Mouse (Mus musculus) adrenal gland, postnatal 14 days (tissue): ENCODE data around the gene Spin2f. TPM values are rescaled to one million over a fixed set of nuclear protein-coding genes. Genes with fewer than 3 reads are reported as not detected.
"Not testable (repeated sequence)": the region's sequence is repeated elsewhere in the genome, so short reads cannot be mapped to it uniquely, and the experiment has no call there.

ENCODE experiments used
- DNase-seq: peaks from one replicate; pipeline ENCODE4 v3.0.0; 2021; ENCODE audit warnings: mixed read lengths
- long read RNA-seq, 2 experiments: library from polyadenylated mRNA; stranded (forward); transcript quantifications; one replicate each; pipeline ENCODE4 v2.0.0; 2021
- total RNA-seq: library from RNA; stranded (reverse); gene quantifications from 2 replicates; pipeline ENCODE4 v1.2.3, GENCODE M21; 2021

The Spin2f gene
- total RNA-seq = not detected in 2 replicates
- long read RNA-seq, experiment 1 = 0 reads
- long read RNA-seq, experiment 2 = 0 reads

DNA sequence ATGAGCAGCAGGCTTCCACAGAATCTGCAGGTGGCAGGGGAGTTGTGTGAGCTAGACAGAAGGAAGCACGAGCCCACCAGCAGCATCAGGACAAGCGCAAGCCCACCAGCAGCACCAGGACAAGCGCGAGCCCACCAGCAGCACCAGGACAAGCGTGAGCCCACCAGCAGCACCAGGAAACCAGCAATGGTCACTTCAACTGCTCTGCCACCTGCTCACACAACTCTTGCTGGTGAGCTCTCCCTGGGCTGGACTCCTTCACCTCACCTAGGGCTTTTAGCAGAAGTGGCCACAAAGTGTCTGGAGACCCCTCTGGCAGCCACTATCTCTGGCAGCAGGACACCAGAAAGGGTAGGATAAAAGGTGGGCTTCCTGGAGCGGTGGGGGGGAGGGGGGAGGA, at the start of gene Spin2f:
TSS of gene Spin2f (plus strand) at position 301 of the 400 bp plus-strand sequence.
- DNase-seq = not testable (repeated sequence)

- not testable (repeated sequence) for DNase-seq
Measured at GRCm38 (mm10) chrX:31212136-31212535, 41.6 kb upstream of the Spin2f start.

DNA sequence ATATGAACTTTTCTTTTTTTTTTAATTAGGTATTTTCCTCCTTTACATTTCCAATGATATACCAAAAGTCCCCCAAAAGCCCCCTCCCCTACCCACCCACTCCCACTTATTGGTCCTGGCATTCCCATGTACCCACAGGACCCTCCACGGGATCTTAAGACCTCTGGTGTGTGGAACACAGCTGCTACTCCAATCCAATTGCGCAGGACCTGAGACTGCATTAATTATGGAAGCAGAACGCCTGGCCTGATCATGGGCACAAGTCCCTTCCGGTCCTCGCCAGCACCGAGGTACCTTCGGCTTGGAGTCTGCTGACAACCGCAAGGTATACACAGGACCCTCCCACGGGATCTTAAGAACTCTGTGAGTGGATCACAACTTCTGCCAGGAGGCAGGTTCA, 30.2 kb upstream of the Spin2f start:
- DNase-seq = not testable (repeated sequence)

GRCm38 (mm10) chrX:31235088-31235487, 18.6 kb upstream of the Spin2f start:
- not testable (repeated sequence) for DNase-seq

GRCm38 (mm10) chrX:31241754-31242153, 11.9 kb upstream of the Spin2f start:
- not testable (repeated sequence) for DNase-seq

Other genes starting within 250 kb of the Spin2f start
- gene Btbd35f29, start 136.2 kb upstream of the Spin2f start, total RNA-seq = not detected in 2 replicates
- not detected in 2 replicates for gene Btbd35f26, start 82.6 kb downstream of the Spin2f start, total RNA-seq
- gene Btbd35f19, start 130.0 kb downstream of the Spin2f start, total RNA-seq = not detected in 2 replicates